Mouse (Mus musculus) ES-E14 (cell line): ENCODE measurements around the gene Slc45a2.

Source experiments
- CHD2 ChIP-seq: IDR thresholded peaks from 2 replicates; pipeline ENCODE4 v1.6.1; 2014; ENCODE audit warnings: mild to moderate bottlenecking, low read depth, low read length, inconsistent platforms
- HCFC1 ChIP-seq: IDR thresholded peaks from 2 replicates; pipeline ENCODE4 v1.6.1; 2012; ENCODE audit warnings: low read length, inconsistent platforms, borderline replicate concordance; ENCODE audit not compliant: insufficient read depth
- MAFK ChIP-seq: IDR thresholded peaks from 2 replicates; pipeline ENCODE4 v1.6.1; 2014; ENCODE audit warnings: mild to moderate bottlenecking, low read depth, low read length, inconsistent platforms; ENCODE audit not compliant: insufficient read depth

- TF ChIP-seq MAFK (no peak), CHD2 (no peak), HCFC1 (no peak)
These were observed 8.2 kb downstream of the Slc45a2 start for GRCm38 (mm10) chr15:11008756-11009155.
